Mouse (Mus musculus): ENCODE measurements at regions not wholly inside any gene's neighbourhood (a gene's known extent, or its start where the extent isn't known, plus 50 kb on each side); places are given as distances from the start of the nearest gene placed in this dataset.

- no peaks in the 10 kb centered on the region for H3K4me1 ChIP-seq (replicated peaks)
- no peak for ATAC-seq (ENCODE audit: low read depth)
- no peaks in the 10 kb centered on the region for H3K36me3 ChIP-seq
- H3K27me3 ChIP-seq, result no peaks in the 10 kb centered on the region
- H3K9ac ChIP-seq, result no peak overlapping the region
- no peak overlapping the region for H3K4me2 ChIP-seq
- no peak overlapping the region for H3K4me3 ChIP-seq
- H3K9me3 ChIP-seq, result no peaks in the 10 kb centered on the region
- 92% methylated on average over 2 of the region's 2 CpGs for WGBS
- H3K27ac ChIP-seq (replicated peaks), result no peak overlapping the region
Measured at GRCm38 (mm10) chr2:95378296-95378695, 939.7 kb upstream of the Lrrc4c start.

- no peak overlapping the region for H3K4me2 ChIP-seq
- H3K9me3 ChIP-seq, result no peaks in the 10 kb centered on the region
- no peak overlapping the region for H3K9ac ChIP-seq
- no peaks in the 10 kb centered on the region for H3K36me3 ChIP-seq
- no peak overlapping the region for H3K27ac ChIP-seq (replicated peaks)
- no peaks in the 10 kb centered on the region for H3K4me1 ChIP-seq (replicated peaks)
- H3K27me3 ChIP-seq, result no peaks in the 10 kb centered on the region
- H3K4me3 ChIP-seq, result no peak overlapping the region
- WGBS, result 62% methylated on average over 6 of the region's 6 CpGs
- ATAC-seq (ENCODE audit: low read depth), result no peak
Measured at GRCm38 (mm10) chr2:95376479-95376878, 938.5 kb upstream of the Api5 start.

- Histone ChIP-seq H3K36me3 (no peaks in the 10 kb centered on the region), H3K4me1 (replicated peaks) (no peaks in the 10 kb centered on the region), H3K4me2 (no peak overlapping the region), H3K27me3 (no peaks in the 10 kb centered on the region), H3K27ac (replicated peaks) (no peak overlapping the region), H3K4me3 (no peak overlapping the region), H3K9me3 (no peaks in the 10 kb centered on the region), H3K9ac (no peak overlapping the region)
- ATAC-seq (ENCODE audit: low read depth), result peak; percentile 79
- 29% methylated on average over 1 of the region's 1 CpGs for WGBS
Measured at GRCm38 (mm10) chr2:95366824-95367715, 929.1 kb upstream of the Api5 start.

Measured in neural tube, embryonic 13.5 days (tissue).